In genomic region chr11:102028087-102028816, GRCm38 (mm10) we compare ENCODE assay signal across 8 mouse cellular contexts. TPM values are rescaled to one million over a fixed set of nuclear protein-coding genes. Genes with fewer than 3 reads are reported as not detected.
DNase-seq lines count a peak whose midpoint lies in the region; ATAC-seq and TF ChIP-seq lines count a peak whose summit lies in the region.

Mpp3 (minus strand) TSS chr11:102028461.

- WGBS in kidney, embryonic 14.5 days = 67% methylated on average over 6 of the region's 6 CpGs
- WGBS in embryonic facial prominence, embryonic 11.5 days = 68% methylated on average over 6 of the region's 6 CpGs
- WGBS in hindbrain, embryonic 11.5 days = 69% methylated on average over 6 of the region's 6 CpGs
- WGBS in liver, embryonic 14.5 days (ENCODE audit: insufficient replicate concordance) = 61% methylated on average over 6 of the region's 6 CpGs

- no peak for TF ChIP-seq CTCF in liver, embryonic 14.5 days (IDR thresholded peaks at IDR 0.05; ENCODE audit: low read depth)

- H3K27me3 ChIP-seq in kidney, embryonic 14.5 days (ENCODE audit: control insufficient read depth, insufficient read depth, low read length) = peaks cover 7% of the 10 kb centered on the region; the same call in 1 of the 2 replicates
- H3K27me3 ChIP-seq in embryonic facial prominence, embryonic 11.5 days (ENCODE audit: control insufficient read depth, insufficient read depth, low read length) = no peaks in the 10 kb centered on the region; the same call in 1 of the 2 replicates
- H3K27me3 ChIP-seq in hindbrain, embryonic 11.5 days (ENCODE audit: control insufficient read depth, insufficient read depth, low read length) = no peaks in the 10 kb centered on the region; the same call in 1 of the 2 replicates
- H3K27me3 ChIP-seq in liver, embryonic 14.5 days (ENCODE audit: control insufficient read depth, insufficient read depth, low read length) = peaks cover 35% of the 10 kb centered on the region

- H3K4me3 ChIP-seq in kidney, embryonic 14.5 days (ENCODE audit: low read length) = peak within 1 kb of the TSS; percentile 46
- H3K4me3 ChIP-seq in embryonic facial prominence, embryonic 11.5 days (ENCODE audit: low read depth, low read length) = peak within 1 kb of the TSS; percentile 70
- H3K4me3 ChIP-seq in hindbrain, embryonic 11.5 days (ENCODE audit: low read depth, low read length) = peak within 1 kb of the TSS; percentile 68
- H3K4me3 ChIP-seq in liver, embryonic 14.5 days (ENCODE audit: insufficient read depth in 1 of 2, low read depth in 2 of 2, low read length in 2 of 2) = no peak within 1 kb of the TSS

- ATAC-seq in kidney, embryonic 14.5 days (ENCODE audit: low FRiP score, low TSS enrichment) = no peak
- ATAC-seq in embryonic facial prominence, embryonic 11.5 days (replicated peaks; ENCODE audit: insufficient number of reproducible peaks, low FRiP score, low TSS enrichment, low read depth) = no peak
- ATAC-seq in hindbrain, embryonic 11.5 days (ENCODE audit: low FRiP score) = no peak
- no peak for ATAC-seq in liver, embryonic 14.5 days (ENCODE audit: insufficient read depth)
- ATAC-seq in megakaryocyte-erythroid progenitor cell, adult 5-6 weeks (replicated peaks; ENCODE audit: low FRiP score, low TSS enrichment, poor library complexity, severe bottlenecking) = no peak

- no peaks in the 10 kb centered on the region for H3K9me3 ChIP-seq in kidney, embryonic 14.5 days (ENCODE audit: control insufficient read depth, low read length)
- H3K9me3 ChIP-seq in embryonic facial prominence, embryonic 11.5 days (replicated peaks; ENCODE audit: control insufficient read depth, low read length) = no peaks in the 10 kb centered on the region
- H3K9me3 ChIP-seq in hindbrain, embryonic 11.5 days (ENCODE audit: control insufficient read depth, low read length) = no peaks in the 10 kb centered on the region
- H3K9me3 ChIP-seq in liver, embryonic 14.5 days (ENCODE audit: control insufficient read depth, low read length) = no peaks in the 10 kb centered on the region

- H3K27ac ChIP-seq in kidney, embryonic 14.5 days (ENCODE audit: low read depth, low read length) = peak within 1 kb of the TSS; percentile 71
- no peak within 1 kb of the TSS for H3K27ac ChIP-seq in embryonic facial prominence, embryonic 11.5 days (replicated peaks; ENCODE audit: low read depth, low read length)
- H3K27ac ChIP-seq in hindbrain, embryonic 11.5 days (ENCODE audit: low read depth, low read length) = peak within 1 kb of the TSS; percentile 93
- no peak within 1 kb of the TSS for H3K27ac ChIP-seq in liver, embryonic 14.5 days

- H3K9ac ChIP-seq in kidney, embryonic 14.5 days (ENCODE audit: low read depth, low read length) = no peak within 1 kb of the TSS
- H3K9ac ChIP-seq in embryonic facial prominence, embryonic 11.5 days (replicated peaks; ENCODE audit: low read length) = peak within 1 kb of the TSS; percentile 28
- peak within 1 kb of the TSS; percentile 79; the same call in 1 of the 2 replicates for H3K9ac ChIP-seq in hindbrain, embryonic 11.5 days (ENCODE audit: low read depth, low read length)
- no peak within 1 kb of the TSS for H3K9ac ChIP-seq in liver, embryonic 14.5 days (replicated peaks)

- no peak for DNase-seq in kidney, adult 18-20 months
- no peak for DNase-seq in embryonic facial prominence, embryonic 11.5 days (ENCODE audit: low spot score)
- no peak for DNase-seq in hindbrain, embryonic 11.5 days (ENCODE audit: low spot score)
- no peak for DNase-seq in liver, embryonic 14.5 days (ENCODE audit: low read depth in 3 of 3, low spot score in 3 of 3)
- no peak for DNase-seq in right cerebral cortex, postnatal 4 days
- no peak for DNase-seq in urinary bladder, postnatal 14 days (ENCODE audit: low spot score)

- peak within 1 kb of the TSS; percentile 80 for H3K4me2 ChIP-seq in kidney, embryonic 14.5 days (replicated peaks; ENCODE audit: low read depth, low read length)
- H3K4me2 ChIP-seq in embryonic facial prominence, embryonic 11.5 days (ENCODE audit: low read depth, low read length) = peak within 1 kb of the TSS; percentile 93
- H3K4me2 ChIP-seq in hindbrain, embryonic 11.5 days (replicated peaks; ENCODE audit: low read depth, low read length) = peak within 1 kb of the TSS; percentile 92
- peak within 1 kb of the TSS; percentile 71 for H3K4me2 ChIP-seq in liver, embryonic 14.5 days (ENCODE audit: low read depth)

- no peak for TF ChIP-seq EP300 in liver, embryonic 14.5 days (IDR thresholded peaks at IDR 0.05; ENCODE audit: low read depth)

- H3K4me1 ChIP-seq in kidney, embryonic 14.5 days (ENCODE audit: control insufficient read depth, insufficient read depth, low read length) = peaks cover 16% of the 10 kb centered on the region
- no peaks in the 10 kb centered on the region for H3K4me1 ChIP-seq in embryonic facial prominence, embryonic 11.5 days (ENCODE audit: control insufficient read depth, insufficient read depth, low read length)
- peaks cover 11% of the 10 kb centered on the region for H3K4me1 ChIP-seq in hindbrain, embryonic 11.5 days (replicated peaks; ENCODE audit: control insufficient read depth, insufficient read depth, low read length)
- peaks cover 6 to 7% of the 10 kb centered on the region in 2 experiments; a peak in 3 of 4 replicates for H3K4me1 ChIP-seq in liver, embryonic 14.5 days (replicated peaks; ENCODE audit: control insufficient read depth in 2 of 2, insufficient read depth in 2 of 2, low read length in 1 of 2)

- peaks cover under 1% of the 10 kb centered on the region; the same call in 1 of the 2 replicates for H3K36me3 ChIP-seq in kidney, embryonic 14.5 days (ENCODE audit: control insufficient read depth, insufficient read depth, low read length)
- H3K36me3 ChIP-seq in embryonic facial prominence, embryonic 11.5 days (replicated peaks; ENCODE audit: control insufficient read depth, insufficient read depth, low read depth, low read length) = no peaks in the 10 kb centered on the region
- H3K36me3 ChIP-seq in hindbrain, embryonic 11.5 days (ENCODE audit: control insufficient read depth, insufficient read depth, low read length) = no peaks in the 10 kb centered on the region
- no peaks in the 10 kb centered on the region for H3K36me3 ChIP-seq in liver, embryonic 14.5 days (replicated peaks; ENCODE audit: control insufficient read depth, insufficient read depth, low read depth)

RNA-seq across cellular contexts. Expression of gene Mpp3, which starts in this region (rescaled TPM):
- 5.1 and 8.4 TPM in 2 replicates for polyA plus RNA-seq in kidney, embryonic 14.5 days (2014; fragmentation: Nextera tagmentation; extraction: Ambion mirVana)
- 6.3 and 6.8 TPM in 2 replicates for polyA plus RNA-seq in embryonic facial prominence, embryonic 11.5 days (2014; fragmentation: Nextera tagmentation; extraction: Ambion mirVana)
- 23.3 and 26.5 TPM in 2 replicates for polyA plus RNA-seq in hindbrain, embryonic 11.5 days (2014; fragmentation: Nextera tagmentation; extraction: Ambion mirVana)
- 0.21 and 0.27 TPM in 2 replicates for polyA plus RNA-seq in liver, embryonic 14.5 days (2012; rRNA removed)
- not detected in 2 replicates for polyA plus RNA-seq in liver, embryonic 14.5 days (2014; fragmentation: Nextera tagmentation; extraction: Ambion mirVana)
- not detected in 2 replicates for total RNA-seq in megakaryocyte-erythroid progenitor cell, adult 5-6 weeks (2014; fragmentation: Nextera tagmentation)
- total RNA-seq in megakaryocyte-erythroid progenitor cell, adult 5-6 weeks (2017) = not detected in 2 replicates

Comparison
In these comparisons a context has a peak if more than half of its experiments do, and no peak if none do; other contexts are left out.
1. H3K27ac ChIP-seq: peak in kidney, embryonic 14.5 days (single experiment) and hindbrain, embryonic 11.5 days (single experiment); none in embryonic facial prominence, embryonic 11.5 days (single experiment) and liver, embryonic 14.5 days (single experiment).
2. H3K4me3 ChIP-seq: peak in kidney, embryonic 14.5 days (single experiment), embryonic facial prominence, embryonic 11.5 days (single experiment) and hindbrain, embryonic 11.5 days (single experiment); none in liver, embryonic 14.5 days (0 of 2).
3. H3K9ac ChIP-seq: peak in embryonic facial prominence, embryonic 11.5 days (single experiment) and hindbrain, embryonic 11.5 days (single experiment); none in kidney, embryonic 14.5 days (single experiment) and liver, embryonic 14.5 days (single experiment).
4. Peak in every context shown above with its lines, with median percentiles within 50 percentile points of each other: H3K4me2 ChIP-seq.